Mouse (Mus musculus) neural tube, embryonic 11.5 days (tissue): ENCODE measurements around the gene Mgat5b. TPM values are rescaled to one million over a fixed set of nuclear protein-coding genes. Genes with fewer than 3 reads are reported as not detected.
"Not testable (repeated sequence)": the region's sequence is repeated elsewhere in the genome, so short reads cannot be mapped to it uniquely, and the experiment has no call there.

Experiments
- ATAC-seq: fragments of 200-750 bp; cut with Nextera tagmentation; 2 replicates; pipeline ENCODE4 v1.8.0; 2017; ENCODE audit warnings: moderate number of reproducible peaks, mild to moderate bottlenecking, moderate TSS enrichment, moderate library complexity; ENCODE audit not compliant: insufficient read depth, low FRiP score, low TSS enrichment
- DNase-seq: peaks from one replicate; pipeline ENCODE4 v3.0.0-alpha.2; 2015; ENCODE audit warnings: low spot score
- H3K27ac ChIP-seq: fragments of 300-500 bp; sonication (generic); 2 replicates; pipeline ENCODE4 v1.5.1; 2014; ENCODE audit warnings: low read depth, mild to moderate bottlenecking, low read length
- H3K27me3 ChIP-seq: fragments of 300-500 bp; sonication (generic); 2 replicates; pipeline ENCODE4 v1.6.1; 2014; ENCODE audit warnings: mild to moderate bottlenecking, low read length, mixed read lengths; ENCODE audit not compliant: control insufficient read depth, insufficient read depth
- H3K36me3 ChIP-seq: fragments of 300-500 bp; sonication (generic); 2 replicates; pipeline ENCODE4 v1.6.1; 2014; ENCODE audit warnings: mild to moderate bottlenecking, low read length, moderate library complexity, mixed read lengths; ENCODE audit not compliant: control insufficient read depth, insufficient read depth
- H3K4me1 ChIP-seq: fragments of 300-500 bp; sonication (generic); 2 replicates; pipeline ENCODE4 v1.6.1; 2014; ENCODE audit warnings: low read length, mixed read lengths; ENCODE audit not compliant: control insufficient read depth, insufficient read depth
- H3K4me2 ChIP-seq: fragments of 300-500 bp; sonication (generic); 2 replicates; pipeline ENCODE4 v1.6.1; 2014; ENCODE audit warnings: low read depth, mild to moderate bottlenecking, moderate library complexity
- H3K4me3 ChIP-seq: fragments of 300-500 bp; sonication (generic); 2 replicates; pipeline ENCODE4 v1.5.1; 2014; ENCODE audit warnings: low read depth, low read length
- H3K9ac ChIP-seq: fragments of 300-500 bp; sonication (generic); 2 replicates; pipeline ENCODE4 v1.6.1; 2014; ENCODE audit warnings: mild to moderate bottlenecking, low read length
- H3K9me3 ChIP-seq: fragments of 300-500 bp; sonication (generic); 2 replicates; pipeline ENCODE4 v1.6.1; 2016; ENCODE audit warnings: low read length; ENCODE audit not compliant: control insufficient read depth
- WGBS: fragments of 180-500 bp; shearing (Covaris S2); extraction: QIAGEN DNeasy Blood & Tissue Kit; methylation state at CpG from one replicate; pipeline ENCODE4 v1.1.7; 2014; 5-methylcytosine and 5-hydroxymethylcytosine counted together
- polyA plus RNA-seq: library from polyadenylated mRNA; unstranded; fragments of >200 nt; fragmentation: Nextera tagmentation; extraction: Ambion mirVana; gene quantifications from 2 replicates; pipeline ENCODE4 v1.2.1, GENCODE M21; 2014

Gene Mgat5b
- polyA plus RNA-seq, 1 experiment from 2014 or later: 7.5 TPM

GRCm38 (mm10) chr11:116884061-116884460, 34.6 kb upstream of the Mgat5b start:
- Histone ChIP-seq H3K9ac (no peak overlapping the region), H3K27me3 (no peaks in the 10 kb centered on the region), H3K36me3 (no peaks in the 10 kb centered on the region), H3K9me3 (no peaks in the 10 kb centered on the region), H3K4me1 (no peaks in the 10 kb centered on the region), H3K27ac (no peak overlapping the region), H3K4me2 (no peak overlapping the region), H3K4me3 (no peak overlapping the region)
- 87% methylated on average over 6 of the region's 6 CpGs for WGBS
- DNase-seq (no peak), ATAC-seq (no peak)

GRCm38 (mm10) chr11:116885275-116886151, 33.1 kb upstream of the Mgat5b start:
- H3K27me3 ChIP-seq: no peaks in the 10 kb centered on the region
- no peaks in the 10 kb centered on the region for H3K9me3 ChIP-seq
- no peaks in the 10 kb centered on the region for H3K4me1 ChIP-seq
- H3K4me2 ChIP-seq: peak overlapping the region; percentile 0
- no peak overlapping the region for H3K9ac ChIP-seq
- peak; percentile 90 for DNase-seq
- no peaks in the 10 kb centered on the region for H3K36me3 ChIP-seq
- WGBS: 4% methylated on average over 23 of the region's 28 CpGs
- no peak for ATAC-seq
- no peak overlapping the region for H3K4me3 ChIP-seq
- no peak overlapping the region for H3K27ac ChIP-seq

DNA sequence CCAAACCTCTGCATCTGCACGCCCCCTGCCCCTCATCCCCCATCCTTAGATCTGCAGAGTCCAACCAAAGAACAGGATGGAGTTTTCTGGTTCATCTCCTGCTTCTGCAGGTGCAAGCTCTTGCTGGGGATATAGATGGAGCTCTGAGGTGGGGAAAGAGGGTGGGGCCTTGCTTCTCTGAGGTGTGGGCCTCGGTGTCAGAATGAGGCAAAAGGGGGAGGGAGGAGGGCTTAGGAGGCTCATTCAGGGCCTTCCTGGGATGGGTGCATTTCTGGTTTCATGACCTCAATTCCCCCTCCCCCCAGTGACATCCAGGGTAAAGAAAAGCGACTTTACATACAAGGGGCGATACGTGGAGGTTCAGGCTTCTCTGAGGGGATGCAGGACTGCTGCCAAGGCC, 31.5 kb upstream of the Mgat5b start:
- ATAC-seq: no peak
- DNase-seq: no peak
- no peak overlapping the region for H3K4me3 ChIP-seq
- H3K4me1 ChIP-seq: no peaks in the 10 kb centered on the region
- H3K27me3 ChIP-seq: no peaks in the 10 kb centered on the region
- 46% methylated on average over 5 of the region's 5 CpGs for WGBS
- no peaks in the 10 kb centered on the region for H3K9me3 ChIP-seq
- no peak overlapping the region for H3K27ac ChIP-seq
- no peak overlapping the region for H3K4me2 ChIP-seq
- H3K36me3 ChIP-seq: no peaks in the 10 kb centered on the region
- no peak overlapping the region for H3K9ac ChIP-seq

- Histone ChIP-seq H3K36me3 (no peaks in the 10 kb centered on the region), H3K9ac (no peak overlapping the region), H3K9me3 (no peaks in the 10 kb centered on the region), H3K4me1 (no peaks in the 10 kb centered on the region), H3K27ac (no peak overlapping the region), H3K4me2 (no peak overlapping the region), H3K27me3 (no peaks in the 10 kb centered on the region), H3K4me3 (no peak overlapping the region)
- WGBS: 75% methylated on average over 19 of the region's 19 CpGs
- ATAC-seq (no peak), DNase-seq (no peak)
These were observed 24.9 kb upstream of the Mgat5b start for GRCm38 (mm10) chr11:116893532-116894442.

DNA sequence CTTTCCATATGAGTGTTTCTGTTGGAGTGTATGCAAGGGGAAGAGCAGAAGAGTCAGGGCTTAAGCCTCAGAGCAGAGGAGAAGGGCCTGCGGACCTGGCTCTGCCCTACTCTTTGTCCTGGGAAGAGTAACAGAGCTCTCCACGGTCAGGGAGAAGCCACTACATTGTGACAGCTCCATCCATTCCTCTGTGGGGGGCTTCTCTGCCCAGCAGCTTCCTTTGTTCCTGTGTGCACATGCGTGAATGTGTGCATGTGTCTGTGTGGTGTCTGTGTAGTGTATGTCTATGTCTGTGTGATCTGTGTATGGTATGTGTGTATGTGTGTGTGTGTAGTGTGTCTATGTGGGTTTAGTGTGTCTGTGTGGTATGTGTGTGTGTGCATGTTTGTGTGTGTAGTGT, 23.3 kb upstream of the Mgat5b start:
- Histone ChIP-seq H3K4me2 (no peak overlapping the region), H3K36me3 (no peaks in the 10 kb centered on the region)
- 59% methylated on average over 3 of the region's 3 CpGs for WGBS

GRCm38 (mm10) chr11:116899247-116899646, 19.4 kb upstream of the Mgat5b start:
- Histone ChIP-seq H3K4me2 (no peak overlapping the region), H3K36me3 (no peaks in the 10 kb centered on the region), H3K27ac (no peak overlapping the region), H3K4me1 (no peaks in the 10 kb centered on the region), H3K4me3 (no peak overlapping the region), H3K9ac (no peak overlapping the region), H3K27me3 (no peaks in the 10 kb centered on the region), H3K9me3 (no peaks in the 10 kb centered on the region)
- DNase-seq (no peak), ATAC-seq (no peak)
- WGBS: 92% methylated on average over 12 of the region's 12 CpGs

More for the DNA sequence above, 23.3 kb upstream of the Mgat5b start:
- DNase-seq (no peak), ATAC-seq (no peak)
- no peaks in the 10 kb centered on the region for H3K9me3 ChIP-seq
- no peak overlapping the region for H3K4me3 ChIP-seq
- H3K9ac ChIP-seq: no peak overlapping the region
- no peak overlapping the region for H3K27ac ChIP-seq
- no peaks in the 10 kb centered on the region for H3K27me3 ChIP-seq
- H3K4me1 ChIP-seq: no peaks in the 10 kb centered on the region

DNA sequence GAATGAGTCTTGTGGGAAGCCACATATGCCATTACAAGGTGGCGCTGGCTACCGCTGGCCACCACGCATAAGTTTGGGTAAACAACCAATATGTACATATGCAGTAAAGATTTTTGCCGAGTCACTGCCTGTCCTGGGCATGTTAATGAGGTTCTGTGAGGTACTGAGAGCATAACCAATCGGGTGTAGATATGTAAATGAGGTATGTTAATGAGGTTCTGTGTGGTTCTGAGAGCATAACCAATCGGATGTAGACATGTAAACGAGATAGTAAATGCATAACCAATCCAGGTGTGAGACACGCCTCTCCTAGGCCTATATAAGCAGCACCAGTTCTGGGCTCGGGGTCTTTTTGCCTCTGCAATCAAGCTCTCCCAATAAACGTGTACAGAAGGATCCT, 16.1 kb upstream of the Mgat5b start:
- not testable (repeated sequence) for ATAC-seq, H3K4me1 ChIP-seq, H3K9ac ChIP-seq, H3K27me3 ChIP-seq, H3K4me3 ChIP-seq, H3K9me3 ChIP-seq, H3K27ac ChIP-seq, H3K36me3 ChIP-seq, DNase-seq, H3K4me2 ChIP-seq
- 89% methylated on average over 10 of the region's 10 CpGs for WGBS

GRCm38 (mm10) chr11:116905741-116906456, 12.8 kb upstream of the Mgat5b start:
- no peaks in the 10 kb centered on the region for H3K9me3 ChIP-seq
- peak overlapping the region; percentile 40 for H3K4me2 ChIP-seq
- H3K4me1 ChIP-seq: no peaks in the 10 kb centered on the region; the same call in 1 of the 2 replicates
- H3K9ac ChIP-seq: no peak overlapping the region
- H3K4me3 ChIP-seq: no peak overlapping the region
- 6% methylated on average over 23 of the region's 23 CpGs for WGBS
- no peak overlapping the region for H3K27ac ChIP-seq
- peaks cover 9% of the 10 kb centered on the region for H3K27me3 ChIP-seq
- DNase-seq: no peak
- H3K36me3 ChIP-seq: no peaks in the 10 kb centered on the region
- no peak for ATAC-seq
